Mouse (Mus musculus): ENCODE measurements at regions not wholly inside any gene's neighbourhood (a gene's known extent, or its start where the extent isn't known, plus 50 kb on each side); places are given as distances from the start of the nearest gene placed in this dataset.

- no peak for ATAC-seq (ENCODE audit: low FRiP score)
- Histone ChIP-seq H3K9me3 (no peaks in the 10 kb centered on the region), H3K9ac (no peak overlapping the region), H3K4me3 (replicated peaks) (no peak overlapping the region), H3K36me3 (replicated peaks) (no peaks in the 10 kb centered on the region), H3K27ac (no peak overlapping the region), H3K4me1 (peaks cover 10% of the 10 kb centered on the region), H3K27me3 (no peaks in the 10 kb centered on the region), H3K4me2 (no peak overlapping the region)
- 36% methylated on average over 4 of the region's 4 CpGs for WGBS
Observed at GRCm38 (mm10) chr13:101287131-101287530, 453.9 kb upstream of the Slc30a5 start.

- Histone ChIP-seq H3K36me3 (replicated peaks) (no peaks in the 10 kb centered on the region), H3K4me1 (peaks cover 10% of the 10 kb centered on the region), H3K9me3 (no peaks in the 10 kb centered on the region), H3K4me2 (no peak overlapping the region), H3K9ac (no peak overlapping the region), H3K4me3 (replicated peaks) (no peak overlapping the region), H3K27ac (no peak overlapping the region), H3K27me3 (no peaks in the 10 kb centered on the region)
- ATAC-seq (ENCODE audit: low FRiP score) = peak; percentile 55; the same call in 1 of the 2 replicates
- 54% methylated on average over 15 of the region's 15 CpGs for WGBS
Observed at GRCm38 (mm10) chr13:101286029-101286917, 453.0 kb upstream of the Slc30a5 start.

- H3K27me3 ChIP-seq = no peaks in the 10 kb centered on the region
- 73% methylated on average over 1 of the region's 1 CpGs for WGBS
- no peak for ATAC-seq (ENCODE audit: low FRiP score)
- no peaks in the 10 kb centered on the region for H3K4me1 ChIP-seq
- H3K4me3 ChIP-seq (replicated peaks) = no peak overlapping the region
- no peak overlapping the region for H3K9ac ChIP-seq
- H3K27ac ChIP-seq = no peak overlapping the region
- H3K9me3 ChIP-seq = peaks cover 5% of the 10 kb centered on the region; the same call in 1 of the 2 replicates
- H3K36me3 ChIP-seq (replicated peaks) = no peaks in the 10 kb centered on the region
- H3K4me2 ChIP-seq = no peak overlapping the region
Observed at GRCm38 (mm10) chr13:101278127-101278526, 444.9 kb upstream of the Slc30a5 start.

- no peak overlapping the region for H3K4me2 ChIP-seq
- no peak overlapping the region for H3K27ac ChIP-seq
- no peaks in the 10 kb centered on the region for H3K36me3 ChIP-seq (replicated peaks)
- no peak overlapping the region for H3K9ac ChIP-seq
- H3K9me3 ChIP-seq = peaks cover 5% of the 10 kb centered on the region; the same call in 1 of the 2 replicates
- no peaks in the 10 kb centered on the region for H3K27me3 ChIP-seq
- H3K4me3 ChIP-seq (replicated peaks) = no peak overlapping the region
- H3K4me1 ChIP-seq = no peaks in the 10 kb centered on the region
- no peak for ATAC-seq (ENCODE audit: low FRiP score)
- WGBS = 88% methylated on average over 2 of the region's 2 CpGs
Observed at GRCm38 (mm10) chr13:101276766-101277165, 443.5 kb upstream of the Slc30a5 start.

- no peak overlapping the region for H3K4me2 ChIP-seq
- no peak for ATAC-seq (ENCODE audit: low FRiP score)
- peaks cover 5% of the 10 kb centered on the region; the same call in 1 of the 2 replicates for H3K9me3 ChIP-seq
- H3K4me1 ChIP-seq = no peaks in the 10 kb centered on the region
- no peak overlapping the region for H3K4me3 ChIP-seq (replicated peaks)
- no peak overlapping the region for H3K9ac ChIP-seq
- no peaks in the 10 kb centered on the region for H3K36me3 ChIP-seq (replicated peaks)
- WGBS = 70% methylated on average over 7 of the region's 7 CpGs
- H3K27me3 ChIP-seq = no peaks in the 10 kb centered on the region
- no peak overlapping the region for H3K27ac ChIP-seq
Observed at GRCm38 (mm10) chr13:101274470-101275141, 441.4 kb upstream of the Slc30a5 start.

GRCm38 (mm10) chr13:101273321-101273720 is 440.1 kb upstream of the Slc30a5 start:
- Histone ChIP-seq H3K4me1 (no peaks in the 10 kb centered on the region), H3K4me3 (replicated peaks) (no peak overlapping the region), H3K9ac (no peak overlapping the region), H3K27ac (no peak overlapping the region), H3K36me3 (replicated peaks) (no peaks in the 10 kb centered on the region), H3K27me3 (no peaks in the 10 kb centered on the region), H3K4me2 (no peak overlapping the region), H3K9me3 (no peaks in the 10 kb centered on the region)
- 82% methylated on average over 7 of the region's 7 CpGs for WGBS
- no peak for ATAC-seq (ENCODE audit: low FRiP score)

GRCm38 (mm10) chr13:101253698-101254468 is 420.7 kb upstream of the Slc30a5 start:
- Histone ChIP-seq H3K9ac (no peak overlapping the region), H3K27ac (no peak overlapping the region), H3K4me1 (no peaks in the 10 kb centered on the region), H3K27me3 (no peaks in the 10 kb centered on the region), H3K9me3 (no peaks in the 10 kb centered on the region), H3K36me3 (replicated peaks) (no peaks in the 10 kb centered on the region), H3K4me3 (replicated peaks) (no peak overlapping the region), H3K4me2 (no peak overlapping the region)
- 83% methylated on average over 5 of the region's 5 CpGs for WGBS
- no peak for ATAC-seq (ENCODE audit: low FRiP score)

GRCm38 (mm10) chr13:101249369-101249768 is 416.1 kb upstream of the Slc30a5 start:
- WGBS = 94% methylated on average over 5 of the region's 5 CpGs
- Histone ChIP-seq H3K4me3 (replicated peaks) (no peak overlapping the region), H3K9me3 (no peaks in the 10 kb centered on the region), H3K27ac (no peak overlapping the region), H3K36me3 (replicated peaks) (no peaks in the 10 kb centered on the region), H3K4me2 (no peak overlapping the region), H3K27me3 (no peaks in the 10 kb centered on the region), H3K9ac (no peak overlapping the region), H3K4me1 (no peaks in the 10 kb centered on the region)
- no peak for ATAC-seq (ENCODE audit: low FRiP score)

GRCm38 (mm10) chr13:101244326-101244725 is 411.1 kb upstream of the Slc30a5 start:
- no peak for ATAC-seq (ENCODE audit: low FRiP score)
- H3K27me3 ChIP-seq = no peaks in the 10 kb centered on the region
- H3K27ac ChIP-seq = no peak overlapping the region

GRCm38 (mm10) chr13:101238860-101239259 is 405.6 kb upstream of the Slc30a5 start:
- peaks cover 15% of the 10 kb centered on the region for H3K4me1 ChIP-seq
- no peaks in the 10 kb centered on the region for H3K36me3 ChIP-seq (replicated peaks)
- ATAC-seq (ENCODE audit: low FRiP score) = no peak
- no peaks in the 10 kb centered on the region for H3K27me3 ChIP-seq
- no peak overlapping the region for H3K9ac ChIP-seq
- no peak overlapping the region for H3K27ac ChIP-seq
- H3K9me3 ChIP-seq = no peaks in the 10 kb centered on the region
- no peak overlapping the region for H3K4me2 ChIP-seq
- no peak overlapping the region for H3K4me3 ChIP-seq (replicated peaks)

More at GRCm38 (mm10) chr13:101244326-101244725, 411.1 kb upstream of the Slc30a5 start:
- Histone ChIP-seq H3K36me3 (replicated peaks) (no peaks in the 10 kb centered on the region), H3K4me3 (replicated peaks) (no peak overlapping the region), H3K4me2 (no peak overlapping the region), H3K9ac (no peak overlapping the region), H3K4me1 (no peaks in the 10 kb centered on the region), H3K9me3 (no peaks in the 10 kb centered on the region)
- 92% methylated on average over 3 of the region's 3 CpGs for WGBS

GRCm38 (mm10) chr13:101237035-101237434 is 403.8 kb upstream of the Slc30a5 start:
- no peaks in the 10 kb centered on the region for H3K9me3 ChIP-seq
- no peak overlapping the region for H3K4me2 ChIP-seq
- H3K9ac ChIP-seq = no peak overlapping the region
- H3K4me1 ChIP-seq = peaks cover 34% of the 10 kb centered on the region
- H3K27ac ChIP-seq = no peak overlapping the region
- WGBS = 76% methylated on average over 10 of the region's 10 CpGs
- no peak for ATAC-seq (ENCODE audit: low FRiP score)
- no peak overlapping the region for H3K4me3 ChIP-seq (replicated peaks)
- H3K27me3 ChIP-seq = no peaks in the 10 kb centered on the region
- no peaks in the 10 kb centered on the region for H3K36me3 ChIP-seq (replicated peaks)

GRCm38 (mm10) chr13:101235846-101236245 is 402.6 kb upstream of the Slc30a5 start:
- 92% methylated on average over 4 of the region's 4 CpGs for WGBS

More at GRCm38 (mm10) chr13:101235846-101236245, 402.6 kb upstream of the Slc30a5 start:
- Histone ChIP-seq H3K36me3 (replicated peaks) (no peaks in the 10 kb centered on the region), H3K9ac (no peak overlapping the region), H3K4me3 (replicated peaks) (no peak overlapping the region), H3K27ac (no peak overlapping the region), H3K27me3 (no peaks in the 10 kb centered on the region), H3K4me2 (no peak overlapping the region), H3K4me1 (peaks cover 35% of the 10 kb centered on the region), H3K9me3 (no peaks in the 10 kb centered on the region)
- no peak for ATAC-seq (ENCODE audit: low FRiP score)

All from forebrain, embryonic 12.5 days (tissue).